Mouse (Mus musculus) limb, embryonic 11.5 days (tissue): ENCODE measurements at regions not wholly inside any gene's neighbourhood (a gene's known extent, or its start where the extent isn't known, plus 50 kb on each side); places are given as distances from the start of the nearest gene placed in this dataset.

Experiments used
- ATAC-seq: fragments of 200-750 bp; cut with Nextera tagmentation; 2 replicates; pipeline ENCODE4 v1.8.0; 2017; ENCODE audit warnings: low read depth; ENCODE audit not compliant: insufficient number of reproducible peaks, low FRiP score, low TSS enrichment
- DNase-seq: peaks from one replicate; pipeline ENCODE4 v3.0.0-alpha.2; 2015; ENCODE audit warnings: low spot score
- H3K27ac ChIP-seq: fragments of 300-500 bp; sonication (generic); replicated peaks from 2 replicates; pipeline ENCODE4 v1.5.1; 2014; ENCODE audit warnings: low read depth, mild to moderate bottlenecking, low read length
- H3K27me3 ChIP-seq: fragments of 300-500 bp; sonication (generic); 2 replicates; pipeline ENCODE4 v1.6.1; 2014; ENCODE audit warnings: mild to moderate bottlenecking, low read length, mixed read lengths; ENCODE audit not compliant: control insufficient read depth, insufficient read depth
- H3K36me3 ChIP-seq: fragments of 300-500 bp; sonication (generic); 2 replicates; pipeline ENCODE4 v1.6.1; 2014; ENCODE audit warnings: mild to moderate bottlenecking, low read length, moderate library complexity, mixed read lengths; ENCODE audit not compliant: control insufficient read depth, insufficient read depth
- H3K4me1 ChIP-seq: fragments of 300-500 bp; sonication (generic); 2 replicates; pipeline ENCODE4 v1.6.1; 2014; ENCODE audit warnings: low read length, mixed read lengths; ENCODE audit not compliant: control insufficient read depth, insufficient read depth
- H3K4me2 ChIP-seq: fragments of 300-500 bp; sonication (generic); 2 replicates; pipeline ENCODE4 v1.6.1; 2014; ENCODE audit warnings: low read depth, mild to moderate bottlenecking, moderate library complexity; ENCODE audit not compliant: severe bottlenecking
- H3K4me3 ChIP-seq: fragments of 300-500 bp; sonication (generic); 2 replicates; pipeline ENCODE4 v1.5.1; 2014; ENCODE audit warnings: low read depth, low read length
- H3K9ac ChIP-seq: fragments of 300-500 bp; sonication (generic); 2 replicates; pipeline ENCODE4 v1.6.1; 2014; ENCODE audit warnings: mild to moderate bottlenecking, low read length
- H3K9me3 ChIP-seq: fragments of 300-500 bp; sonication (generic); 2 replicates; pipeline ENCODE4 v1.6.1; 2016; ENCODE audit warnings: low read length; ENCODE audit not compliant: control insufficient read depth
- WGBS: fragments of 180-500 bp; shearing (Covaris S2); extraction: QIAGEN DNeasy Blood & Tissue Kit; methylation state at CpG from one replicate; pipeline ENCODE4 v1.1.7; 2014; 5-methylcytosine and 5-hydroxymethylcytosine counted together

- Histone ChIP-seq H3K4me1 (no peaks in the 10 kb centered on the region), H3K9me3 (no peaks in the 10 kb centered on the region), H3K4me2 (no peak overlapping the region), H3K9ac (no peak overlapping the region), H3K36me3 (no peaks in the 10 kb centered on the region), H3K4me3 (no peak overlapping the region), H3K27ac (no peak overlapping the region), H3K27me3 (no peaks in the 10 kb centered on the region)
- ATAC-seq (no peak), DNase-seq (no peak)
- WGBS = 95% methylated on average over 6 of the region's 6 CpGs
Measured at GRCm38 (mm10) chr16:76436290-76436689, 62.7 kb upstream of the Nrip1 start.

GRCm38 (mm10) chr16:76433076-76433825 lies 59.6 kb upstream of the Nrip1 start:
- H3K27ac ChIP-seq = no peak overlapping the region
- WGBS = 83% methylated on average over 24 of the region's 24 CpGs

DNA sequence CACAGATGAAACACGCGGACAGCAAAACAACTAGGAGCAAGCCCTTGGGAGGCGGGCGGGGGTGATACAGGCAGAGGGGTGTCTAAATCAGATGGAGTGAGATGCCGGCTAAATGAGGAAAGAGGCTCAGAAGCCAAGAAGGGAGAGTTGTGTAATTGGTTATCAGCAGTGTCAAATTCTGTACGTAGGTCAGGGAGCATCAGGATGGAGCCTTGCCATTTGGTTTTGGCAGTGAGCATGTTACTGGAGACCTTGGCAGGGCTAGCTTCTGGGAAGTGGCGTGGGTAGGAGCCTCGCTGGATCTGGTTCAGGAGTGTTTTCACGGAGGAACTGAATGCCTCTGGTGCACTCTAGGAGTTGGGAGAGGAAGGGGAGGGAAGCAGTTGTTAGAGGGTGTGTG lies 58.7 kb upstream of the Nrip1 start:
- DNase-seq = no peak

More at GRCm38 (mm10) chr16:76433076-76433825, 59.6 kb upstream of the Nrip1 start:
- Histone ChIP-seq H3K4me3 (no peak overlapping the region), H3K27me3 (no peaks in the 10 kb centered on the region), H3K9me3 (no peaks in the 10 kb centered on the region), H3K4me1 (no peaks in the 10 kb centered on the region), H3K36me3 (no peaks in the 10 kb centered on the region), H3K9ac (no peak overlapping the region), H3K4me2 (no peak overlapping the region)
- DNase-seq = no peak
- ATAC-seq = no peak

GRCm38 (mm10) chr16:76429156-76429555 lies 55.5 kb upstream of the Nrip1 start:
- H3K4me1 ChIP-seq = no peaks in the 10 kb centered on the region
- WGBS = 86% methylated on average over 3 of the region's 3 CpGs

More for the DNA sequence above, 58.7 kb upstream of the Nrip1 start:
- H3K9me3 ChIP-seq = no peaks in the 10 kb centered on the region
- no peak overlapping the region for H3K9ac ChIP-seq
- no peaks in the 10 kb centered on the region for H3K36me3 ChIP-seq
- no peaks in the 10 kb centered on the region for H3K4me1 ChIP-seq
- no peaks in the 10 kb centered on the region for H3K27me3 ChIP-seq
- ATAC-seq = no peak
- H3K4me3 ChIP-seq = no peak overlapping the region
- 83% methylated on average over 9 of the region's 9 CpGs for WGBS
- no peak overlapping the region for H3K27ac ChIP-seq
- no peak overlapping the region for H3K4me2 ChIP-seq

DNA sequence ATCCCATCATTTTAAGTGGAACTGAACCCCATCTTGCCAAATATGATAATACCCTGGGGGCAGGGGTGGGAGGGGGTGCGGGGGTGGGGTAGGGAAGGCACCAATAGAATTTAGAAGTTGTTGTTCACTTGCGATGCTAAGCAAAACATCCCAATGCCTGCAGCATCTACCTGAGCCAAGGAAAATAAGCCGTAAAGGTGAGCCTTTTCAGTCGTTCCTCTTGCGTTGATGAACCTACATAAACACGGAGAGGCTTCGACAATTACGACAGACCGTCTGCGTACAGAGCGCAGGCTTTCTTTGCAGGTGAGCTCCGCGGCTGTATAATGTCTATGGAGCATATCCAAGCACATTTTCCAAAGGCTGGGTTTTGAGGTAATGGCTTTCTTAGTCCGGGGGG lies 50.3 kb upstream of the Nrip1 start:
- DNase-seq (no peak), ATAC-seq (no peak)
- WGBS = 89% methylated on average over 14 of the region's 14 CpGs
- Histone ChIP-seq H3K27ac (no peak overlapping the region), H3K9ac (no peak overlapping the region), H3K4me3 (no peak overlapping the region), H3K36me3 (no peaks in the 10 kb centered on the region), H3K4me2 (no peak overlapping the region), H3K4me1 (no peaks in the 10 kb centered on the region), H3K9me3 (no peaks in the 10 kb centered on the region), H3K27me3 (no peaks in the 10 kb centered on the region)

More at GRCm38 (mm10) chr16:76429156-76429555, 55.5 kb upstream of the Nrip1 start:
- Histone ChIP-seq H3K27me3 (no peaks in the 10 kb centered on the region), H3K9ac (no peak overlapping the region), H3K36me3 (no peaks in the 10 kb centered on the region), H3K4me2 (no peak overlapping the region), H3K27ac (no peak overlapping the region), H3K4me3 (no peak overlapping the region), H3K9me3 (no peaks in the 10 kb centered on the region)
- DNase-seq (no peak), ATAC-seq (no peak)
